Mouse (Mus musculus) kidney, adult 2 months (tissue): ENCODE results near the gene Efna2.

Experiments
- CTCF ChIP-seq: fragments of 200-500 bp; conservative IDR thresholded peaks from 2 replicates; pipeline ENCODE4 v1.5.1; 2011; ENCODE audit warnings: low read depth, mild to moderate bottlenecking, control low read depth, low read length, moderate library complexity, mixed read lengths; ENCODE audit not compliant: insufficient read depth, insufficient read length
- POLR2A ChIP-seq: fragments of 200-500 bp; IDR thresholded peaks from one replicate; pipeline ENCODE4 v1.6.1; 2011; ENCODE audit warnings: low read depth, low read length, control low read depth

DNA sequence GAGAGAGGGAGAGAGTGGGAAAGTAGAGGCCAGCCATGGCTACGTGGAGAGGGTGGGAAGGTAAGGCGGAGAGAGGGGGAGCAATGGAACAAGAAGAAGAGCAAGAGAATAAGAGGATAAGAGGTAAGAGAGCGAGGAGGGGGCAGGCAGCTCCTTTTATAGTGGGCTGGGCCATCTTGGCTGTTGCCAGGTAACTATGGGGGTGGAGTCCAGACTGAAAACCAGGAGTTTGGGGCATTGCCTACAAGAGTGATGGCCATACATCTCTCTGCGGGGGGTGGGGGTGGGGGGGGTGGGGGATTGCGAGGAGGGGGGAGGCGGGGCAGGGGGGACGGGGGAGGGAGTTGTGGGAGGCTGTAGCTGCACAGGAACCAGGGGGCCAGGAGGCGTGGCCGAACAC is 41.4 kb downstream of the Efna2 start:
- no peak for TF ChIP-seq POLR2A
- no peak for TF ChIP-seq CTCF
